Mouse (Mus musculus): ENCODE measurements around the gene Uevld. TPM values are rescaled to one million over a fixed set of nuclear protein-coding genes. Genes with fewer than 3 reads are reported as not detected.

Uevld gene
- total and polyA plus RNA-seq, 3 experiments = 2.9 to 6.6 (median 4.6) TPM

- Histone ChIP-seq H3K9me3 (replicated peaks; ENCODE audit: low read length) (no peaks in the 10 kb centered on the region), H3K79me2 (replicated peaks; ENCODE audit: control insufficient read depth, extremely low read depth, insufficient read depth, poor library complexity, severe bottlenecking) (peaks cover 74% of the 10 kb centered on the region), H3K9ac (ENCODE audit: insufficient read depth, low read depth) (no peak overlapping the region), H3K36me3 (replicated peaks in 1 of 2; ENCODE audit: control insufficient read depth in 1 of 2, insufficient read depth in 1 of 2, low read length in 1 of 2) (peaks cover under 1 to 30% of the 10 kb centered on the region in 2 experiments), H3K4me2 (ENCODE audit: insufficient read depth, low read depth, poor library complexity, severe bottlenecking) (no peak overlapping the region), H3K4me1 (ENCODE audit: control insufficient read depth in 1 of 2, insufficient read depth in 2 of 2) (peaks cover 13 to 68% of the 10 kb centered on the region in 2 experiments), H3K4me3 (replicated peaks in 1 of 3; ENCODE audit: low read depth in 2 of 3, low read length in 2 of 3, poor library complexity in 1 of 3) (no peak overlapping the region), H3K27me3 (replicated peaks) (no peaks in the 10 kb centered on the region), H3K27ac (ENCODE audit: insufficient read depth, low read depth) (no peak overlapping the region)
- in situ Hi-C loops (cut with MboI; ENCODE audit: low pct_ligation_motif_present, low pct_unique_long_range_greater_than_20kb, low sequenced_read_pairs) = no loop called here
- dilution Hi-C loops (cut with MboI; ENCODE audit: extremely low pct_ligation_motif_present, extremely low pct_unique_long_range_greater_than_20kb, low sequenced_read_pairs) = no loop called here
- no peak for DNase-seq (ENCODE audit: extremely low read depth)
- TF ChIP-seq UBTF (IDR thresholded peaks at IDR 0.05; ENCODE audit: low read depth, low read length) = no peak
- TF ChIP-seq ELF1 (IDR thresholded peaks at IDR 0.05; ENCODE audit: low read depth, low read length) = no peak
- no peak for TF ChIP-seq EP300 (IDR thresholded peaks at IDR 0.05; ENCODE audit: low read length)
- TF ChIP-seq JUN (IDR thresholded peaks at IDR 0.05; ENCODE audit: insufficient read depth, low read depth, low read length) = no peak
- TF ChIP-seq CHD2 (IDR thresholded peaks at IDR 0.05; ENCODE audit: low read length) = no peak
- no peak for TF ChIP-seq GABPA (IDR thresholded peaks at IDR 0.05; ENCODE audit: insufficient replicate concordance, low read depth, low read length)
- TF ChIP-seq MAFK (IDR thresholded peaks at IDR 0.05; ENCODE audit: insufficient replicate concordance, low read length) = no peak
- no peak for TF ChIP-seq POLR2A (IDR thresholded peaks at IDR 0.05; ENCODE audit: low read depth, low read length)
Observed at GRCm38 (mm10) chr7:47003411-47004115, 45.2 kb upstream of the Uevld start.

- H3K4me3 ChIP-seq (replicated peaks in 1 of 3; ENCODE audit: low read depth in 2 of 3, low read length in 2 of 3, poor library complexity in 1 of 3) = no peak overlapping the region
- dilution Hi-C loops (cut with MboI; ENCODE audit: extremely low pct_ligation_motif_present, extremely low pct_unique_long_range_greater_than_20kb, low sequenced_read_pairs) (no loop called here), in situ Hi-C loops (cut with MboI; ENCODE audit: low pct_ligation_motif_present, low pct_unique_long_range_greater_than_20kb, low sequenced_read_pairs) (no loop called here)
- H3K4me1 ChIP-seq (ENCODE audit: control insufficient read depth in 1 of 2, insufficient read depth in 2 of 2) = peaks cover 20 to 83% of the 10 kb centered on the region in 2 experiments
- H3K36me3 ChIP-seq (replicated peaks in 1 of 2; ENCODE audit: control insufficient read depth in 1 of 2, insufficient read depth in 1 of 2, low read length in 1 of 2) = peaks cover 17 to 46% of the 10 kb centered on the region in 2 experiments
- peaks cover 68% of the 10 kb centered on the region for H3K79me2 ChIP-seq (replicated peaks; ENCODE audit: control insufficient read depth, extremely low read depth, insufficient read depth, poor library complexity, severe bottlenecking)
- H3K27me3 ChIP-seq (replicated peaks) = no peaks in the 10 kb centered on the region
- H3K27ac ChIP-seq (ENCODE audit: insufficient read depth, low read depth) = no peak overlapping the region
- no peak overlapping the region for H3K9ac ChIP-seq (ENCODE audit: insufficient read depth, low read depth)
- H3K4me2 ChIP-seq (ENCODE audit: insufficient read depth, low read depth, poor library complexity, severe bottlenecking) = no peak overlapping the region
- TF ChIP-seq CHD1 (IDR thresholded peaks at IDR 0.05; ENCODE audit: low read depth, low read length) = no peak
- TF ChIP-seq ZC3H11A (IDR thresholded peaks at IDR 0.05; ENCODE audit: low read depth, low read length) = no peak
- no peak for TF ChIP-seq SMC3 (IDR thresholded peaks at IDR 0.05; ENCODE audit: low read depth, low read length)
- TF ChIP-seq GABPA (IDR thresholded peaks at IDR 0.05; ENCODE audit: insufficient replicate concordance, low read depth, low read length) = no peak
- no peak for TF ChIP-seq UBTF (IDR thresholded peaks at IDR 0.05; ENCODE audit: low read depth, low read length)
- TF ChIP-seq MEF2A (IDR thresholded peaks at IDR 0.05; ENCODE audit: borderline replicate concordance, low read depth, low read length) = no peak
- no peak for TF ChIP-seq MXI1 (IDR thresholded peaks at IDR 0.05; ENCODE audit: low read depth, low read length)
- no peak for TF ChIP-seq CHD2 (IDR thresholded peaks at IDR 0.05; ENCODE audit: low read length)
- no peak for TF ChIP-seq MYC (IDR thresholded peaks at IDR 0.05; ENCODE audit: low read depth, low read length)
- TF ChIP-seq HCFC1 (IDR thresholded peaks at IDR 0.05; ENCODE audit: low read depth, low read length) = no peak
- no peak for TF ChIP-seq NRF1 (IDR thresholded peaks at IDR 0.05; ENCODE audit: low read depth, low read length)
- no peak for TF ChIP-seq MAZ (IDR thresholded peaks at IDR 0.05; ENCODE audit: low read depth, low read length)
- TF ChIP-seq SIN3A (IDR thresholded peaks at IDR 0.05; ENCODE audit: low read length) = no peak
- TF ChIP-seq ZKSCAN1 (IDR thresholded peaks at IDR 0.05; ENCODE audit: borderline replicate concordance, low read depth, low read length) = no peak
- TF ChIP-seq E2F4 (IDR thresholded peaks at IDR 0.05; ENCODE audit: insufficient replicate concordance, low read depth, low read length) = no peak
- no peak for TF ChIP-seq POLR2AphosphoS2 (IDR thresholded peaks at IDR 0.05; ENCODE audit: low read depth, low read length)
- TF ChIP-seq EP300 (IDR thresholded peaks at IDR 0.05; ENCODE audit: low read length) = no peak
- DNase-seq (ENCODE audit: extremely low read depth) = no peak
- H3K9me3 ChIP-seq (replicated peaks; ENCODE audit: low read length) = no peaks in the 10 kb centered on the region
Observed at GRCm38 (mm10) chr7:47001900-47002275, 43.6 kb upstream of the Uevld start.
